Mouse (Mus musculus) retina, postnatal 7 days (tissue): Measurements from ENCODE around the gene Vmn1r89.

ENCODE experiments used
- DNase-seq: peaks from one replicate; pipeline ENCODE4 v3.0.0-alpha.2; 2012; ENCODE audit warnings: low read depth, low spot score

Vmn1r89 gene

DNA sequence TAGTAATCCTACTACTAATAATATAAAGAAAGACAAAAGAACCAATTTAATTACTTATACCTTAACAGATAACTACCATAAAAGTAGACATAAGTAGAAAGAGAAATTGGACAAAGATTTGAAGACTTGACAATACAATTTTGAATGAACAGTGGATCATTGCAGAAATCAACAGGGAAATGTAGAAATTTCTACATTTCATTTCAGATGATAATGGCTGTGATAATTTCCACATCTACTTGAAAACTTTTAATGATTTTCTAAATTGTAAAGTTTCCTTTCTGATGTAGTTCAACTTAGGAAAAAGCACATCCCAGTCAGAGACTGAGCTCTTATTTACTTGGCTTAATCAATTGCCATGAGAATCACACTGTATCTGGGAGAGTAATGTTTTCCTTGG is at the start of gene Vmn1r89:
Gene Vmn1r89, plus strand, starts transcription at position 301 of the 400 bp plus-strand sequence.
- no peak for DNase-seq

GRCm38 (mm10) chr7:13260746-13261700 is 48.2 kb downstream of the Vmn1r89 start:
- no peak for DNase-seq

GRCm38 (mm10) chr7:13263851-13264250 is 51.0 kb downstream of the Vmn1r89 start:
- DNase-seq: no peak

DNA sequence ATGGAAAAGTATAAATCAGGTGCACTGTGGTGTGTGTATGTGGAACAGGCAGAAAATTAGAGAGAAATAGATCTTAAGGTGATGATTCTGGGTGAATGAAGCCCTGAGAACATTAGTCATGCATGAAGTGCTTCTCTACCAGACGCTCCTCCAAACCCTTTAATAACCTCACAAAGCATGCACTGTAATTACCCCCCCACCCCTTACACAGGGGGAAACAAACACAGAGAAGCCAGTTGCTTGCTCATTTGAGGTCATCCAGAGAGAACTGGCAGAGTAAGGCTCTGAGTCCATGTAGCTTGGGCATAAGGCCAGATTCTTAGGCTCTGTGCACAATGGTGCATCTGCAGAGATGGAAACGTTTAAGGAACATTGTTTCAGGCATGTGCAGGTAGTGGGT is 51.6 kb downstream of the Vmn1r89 start:
- peak; percentile 9 for DNase-seq

GRCm38 (mm10) chr7:13268749-13269260 is 56.0 kb downstream of the Vmn1r89 start:
- no peak for DNase-seq

DNA sequence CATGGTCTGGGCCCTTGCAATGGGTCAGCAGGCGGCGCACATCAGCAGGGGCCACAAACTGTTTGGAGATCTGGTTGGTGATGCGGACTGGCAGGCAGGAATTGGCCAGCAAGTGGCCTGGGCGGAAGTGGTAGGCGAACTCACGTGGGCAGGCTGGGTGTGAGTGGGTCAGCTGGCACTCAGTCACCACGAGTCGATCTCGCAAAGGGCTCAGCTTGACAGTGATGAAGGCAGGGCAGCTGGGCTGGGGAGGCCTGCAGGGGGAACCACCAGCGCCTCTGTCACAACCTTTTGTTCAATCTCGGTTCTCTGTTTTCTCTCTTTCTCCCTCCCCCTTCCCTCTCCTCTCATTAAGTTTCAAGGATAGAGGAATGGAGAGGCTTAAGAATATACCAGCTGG is 56.6 kb downstream of the Vmn1r89 start:
- no peak for DNase-seq
